Mouse (Mus musculus) stomach, embryonic 14.5 days (tissue): ENCODE results near the gene Tesc. TPM values are rescaled to one million over a fixed set of nuclear protein-coding genes. Genes with fewer than 3 reads are reported as not detected.

Experiments
- ATAC-seq: fragments of 200-750 bp; cut with Nextera tagmentation; 2 replicates; pipeline ENCODE4 v1.8.0; 2017; ENCODE audit warnings: low read depth, moderate TSS enrichment; ENCODE audit not compliant: insufficient number of reproducible peaks, insufficient read depth, low FRiP score
- H3K27ac ChIP-seq: fragments of 300-500 bp; sonication (generic); 2 replicates; pipeline ENCODE4 v1.5.1; 2014; ENCODE audit warnings: mild to moderate bottlenecking, low read length, moderate library complexity, mixed read lengths
- H3K27me3 ChIP-seq: fragments of 300-500 bp; sonication (generic); 2 replicates; pipeline ENCODE4 v1.6.1; 2014; ENCODE audit warnings: low read length, control low read depth, mixed read lengths; ENCODE audit not compliant: control insufficient read depth, insufficient read depth
- H3K36me3 ChIP-seq: fragments of 300-500 bp; sonication (generic); 2 replicates; pipeline ENCODE4 v1.6.1; 2014; ENCODE audit warnings: mild to moderate bottlenecking, control low read depth, low read length, moderate library complexity, mixed read lengths; ENCODE audit not compliant: control insufficient read depth, insufficient read depth
- H3K4me1 ChIP-seq: fragments of 300-500 bp; sonication (generic); 2 replicates; pipeline ENCODE4 v1.6.1; 2014; ENCODE audit warnings: low read length, control low read depth, mixed read lengths; ENCODE audit not compliant: control insufficient read depth, insufficient read depth
- H3K4me2 ChIP-seq: fragments of 300-500 bp; sonication (generic); replicated peaks from 2 replicates; pipeline ENCODE4 v1.6.1; 2014; ENCODE audit warnings: low read depth, low read length, control low read depth
- H3K4me3 ChIP-seq: fragments of 300-500 bp; sonication (generic); 2 replicates; pipeline ENCODE4 v1.5.1; 2014; ENCODE audit warnings: low read depth, low read length, control low read depth
- H3K9ac ChIP-seq: fragments of 300-500 bp; sonication (generic); replicated peaks from 2 replicates; pipeline ENCODE4 v1.6.1; 2014; ENCODE audit warnings: low read depth, mild to moderate bottlenecking, control low read depth, low read length, moderate library complexity, mixed read lengths
- H3K9me3 ChIP-seq: fragments of 300-500 bp; sonication (generic); 2 replicates; pipeline ENCODE4 v1.6.1; 2016; ENCODE audit warnings: low read depth, low read length, control low read depth; ENCODE audit not compliant: control insufficient read depth
- WGBS: fragments of 180-500 bp; shearing (Covaris S2); extraction: QIAGEN DNeasy Blood & Tissue Kit; methylation state at CpG from one replicate; pipeline ENCODE4 v1.1.7; 2014; 5-methylcytosine and 5-hydroxymethylcytosine counted together
- polyA plus RNA-seq: library from polyadenylated mRNA; unstranded; fragments of >200 nt; fragmentation: Nextera tagmentation; extraction: Ambion mirVana; gene quantifications from 2 replicates; pipeline ENCODE4 v1.2.1, GENCODE M21; 2014

Gene Tesc
- polyA plus RNA-seq, 1 experiment from 2014 or later: 15.1 TPM

- H3K4me3 ChIP-seq: no peak overlapping the region
- 44% methylated on average over 5 of the region's 5 CpGs for WGBS
- ATAC-seq: peak; percentile 38
These were observed 3.5 kb downstream of the Tesc start for GRCm38 (mm10) chr5:118031059-118031458.

DNA sequence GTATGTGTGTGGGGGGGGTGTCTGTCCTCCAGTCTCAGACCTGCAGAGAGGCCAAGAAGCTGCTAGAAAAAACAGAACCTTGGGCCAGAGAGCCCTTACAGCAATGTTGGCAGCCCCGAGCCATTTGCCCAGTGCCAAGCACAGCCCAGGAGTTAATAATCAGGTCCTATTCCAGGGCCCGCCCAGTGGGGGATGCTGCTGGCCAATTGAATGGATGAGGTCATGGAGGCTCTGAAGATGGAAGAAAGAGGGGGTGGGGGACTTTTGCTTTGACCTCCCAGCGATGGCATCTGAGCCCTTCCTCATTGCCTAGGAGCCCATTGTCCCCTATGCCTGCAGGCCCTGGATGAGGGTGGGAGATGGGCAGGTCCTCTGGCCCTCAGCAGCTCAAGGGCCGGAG lies 4.0 kb downstream of the Tesc start:
- 63% methylated on average over 4 of the region's 4 CpGs for WGBS
- Histone ChIP-seq H3K4me1 (peaks cover 25% of the 10 kb centered on the region), H3K4me2 (no peak overlapping the region), H3K9ac (no peak overlapping the region), H3K27me3 (peaks cover 23% of the 10 kb centered on the region), H3K4me3 (no peak overlapping the region), H3K36me3 (no peaks in the 10 kb centered on the region), H3K9me3 (no peaks in the 10 kb centered on the region; the same call in 1 of the 2 replicates), H3K27ac (no peak overlapping the region)
- ATAC-seq: no peak

More at GRCm38 (mm10) chr5:118031059-118031458, 3.5 kb downstream of the Tesc start:
- Histone ChIP-seq H3K36me3 (no peaks in the 10 kb centered on the region), H3K9me3 (no peaks in the 10 kb centered on the region; the same call in 1 of the 2 replicates), H3K27me3 (peaks cover 23% of the 10 kb centered on the region), H3K4me1 (peaks cover 26% of the 10 kb centered on the region), H3K9ac (no peak overlapping the region), H3K4me2 (no peak overlapping the region), H3K27ac (no peak overlapping the region)

GRCm38 (mm10) chr5:118033328-118033727 lies 5.8 kb downstream of the Tesc start:
- Histone ChIP-seq H3K27ac (no peak overlapping the region), H3K9me3 (no peaks in the 10 kb centered on the region; the same call in 1 of the 2 replicates), H3K36me3 (no peaks in the 10 kb centered on the region), H3K27me3 (peaks cover 6% of the 10 kb centered on the region; the same call in 1 of the 2 replicates), H3K4me3 (no peak overlapping the region), H3K9ac (no peak overlapping the region), H3K4me1 (peaks cover 20% of the 10 kb centered on the region; the same call in 1 of the 2 replicates), H3K4me2 (no peak overlapping the region)
- ATAC-seq: no peak
- 29% methylated on average over 4 of the region's 4 CpGs for WGBS

GRCm38 (mm10) chr5:118033740-118034139 lies 6.2 kb downstream of the Tesc start:
- Histone ChIP-seq H3K36me3 (no peaks in the 10 kb centered on the region), H3K9me3 (no peaks in the 10 kb centered on the region; the same call in 1 of the 2 replicates), H3K4me3 (no peak overlapping the region), H3K27ac (no peak overlapping the region), H3K9ac (no peak overlapping the region), H3K4me2 (no peak overlapping the region), H3K27me3 (0 out of 2 replicates have a peak, but pooled peaks cover 2% of the 10 kb centered on the region), H3K4me1 (peaks cover 16% of the 10 kb centered on the region; the same call in 1 of the 2 replicates)
- WGBS: 63% methylated on average over 6 of the region's 6 CpGs
- no peak for ATAC-seq

GRCm38 (mm10) chr5:118034632-118035031 lies 7.1 kb downstream of the Tesc start:
- Histone ChIP-seq H3K4me1 (0 out of 2 replicates have a peak, but pooled peaks cover 8% of the 10 kb centered on the region), H3K4me2 (no peak overlapping the region), H3K9ac (no peak overlapping the region), H3K27me3 (no peaks in the 10 kb centered on the region), H3K36me3 (no peaks in the 10 kb centered on the region), H3K4me3 (no peak overlapping the region), H3K27ac (no peak overlapping the region), H3K9me3 (no peaks in the 10 kb centered on the region; the same call in 1 of the 2 replicates)
- 82% methylated on average over 1 of the region's 1 CpGs for WGBS
- ATAC-seq: no peak

DNA sequence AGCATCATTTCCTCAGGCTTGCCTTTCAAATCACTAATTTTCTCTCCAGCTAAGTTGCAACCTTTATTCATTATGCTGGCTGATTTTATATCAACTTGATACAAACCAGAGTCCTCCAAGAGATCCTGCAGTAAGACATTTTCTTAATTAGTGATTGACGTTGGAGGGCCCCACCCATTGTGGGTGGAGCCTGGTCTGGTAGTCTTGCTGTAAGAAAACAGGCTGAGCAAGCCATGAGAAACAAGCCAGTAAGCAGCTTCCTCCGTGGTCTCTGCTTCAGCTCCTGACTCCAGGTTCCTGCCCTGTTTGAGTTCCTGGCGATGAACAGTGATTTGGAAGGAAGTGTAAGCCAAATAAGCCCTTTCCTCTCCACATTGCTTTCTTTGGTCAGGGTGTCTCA lies 8.2 kb downstream of the Tesc start:
- WGBS: 54% methylated on average over 3 of the region's 3 CpGs
- no peaks in the 10 kb centered on the region for H3K27me3 ChIP-seq
- 0 out of 2 replicates have a peak, but pooled peaks cover 8% of the 10 kb centered on the region for H3K4me1 ChIP-seq

GRCm38 (mm10) chr5:118036888-118037797 lies 9.6 kb downstream of the Tesc start:
- WGBS: 42% methylated on average over 25 of the region's 25 CpGs
- no peaks in the 10 kb centered on the region; the same call in 1 of the 2 replicates for H3K9me3 ChIP-seq
- H3K4me1 ChIP-seq: 0 out of 2 replicates have a peak, but pooled peaks cover 8% of the 10 kb centered on the region
- ATAC-seq: no peak; the same call in 1 of the 2 replicates
- no peaks in the 10 kb centered on the region for H3K36me3 ChIP-seq
- no peak overlapping the region for H3K4me3 ChIP-seq
- no peak overlapping the region for H3K27ac ChIP-seq
- no peaks in the 10 kb centered on the region for H3K27me3 ChIP-seq
- no peak overlapping the region for H3K9ac ChIP-seq
- H3K4me2 ChIP-seq: no peak overlapping the region

More for the DNA sequence above, 8.2 kb downstream of the Tesc start:
- ATAC-seq: no peak
- H3K36me3 ChIP-seq: no peaks in the 10 kb centered on the region
- no peak overlapping the region for H3K27ac ChIP-seq
- no peak overlapping the region for H3K4me2 ChIP-seq
- no peaks in the 10 kb centered on the region; the same call in 1 of the 2 replicates for H3K9me3 ChIP-seq
- H3K9ac ChIP-seq: no peak overlapping the region
- H3K4me3 ChIP-seq: no peak overlapping the region

DNA sequence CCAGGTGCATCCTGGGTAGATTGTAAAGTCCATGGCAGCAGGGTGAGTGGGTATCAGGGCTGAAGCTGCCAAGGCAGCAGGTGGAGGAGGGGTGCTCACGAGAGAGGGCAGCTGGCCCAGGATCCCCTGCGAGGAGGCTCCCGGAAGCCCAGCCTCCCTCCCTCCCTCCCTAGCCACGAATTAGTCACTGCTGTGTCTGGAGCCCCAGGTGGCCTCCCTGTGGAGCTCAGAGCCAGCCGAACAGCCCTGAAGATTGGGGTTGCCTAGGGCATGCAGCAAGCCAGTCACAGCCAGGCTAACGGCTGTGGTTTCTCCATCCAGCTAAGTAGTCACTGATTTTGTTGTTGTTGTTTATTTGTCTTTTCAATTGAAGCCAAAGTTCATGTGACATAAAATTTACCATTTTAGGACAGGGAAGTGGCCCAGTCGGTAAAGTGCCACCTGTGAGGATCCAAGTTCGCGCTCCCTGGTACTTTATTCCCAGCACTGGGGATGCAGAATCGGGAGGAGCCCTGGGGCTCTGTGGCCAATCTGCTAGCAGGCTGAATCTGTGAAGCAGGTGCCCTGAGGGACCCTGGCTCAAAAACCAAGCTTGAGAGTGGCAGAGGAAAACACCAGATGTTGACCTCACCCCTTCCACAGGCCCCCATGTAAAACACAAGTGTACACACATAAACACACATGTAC lies 10.4 kb downstream of the Tesc start:
- Histone ChIP-seq H3K4me3 (no peak overlapping the region), H3K4me2 (0 out of 2 replicates have a peak overlapping the region, but pooled peaks have one; percentile 2), H3K9me3 (no peaks in the 10 kb centered on the region; the same call in 1 of the 2 replicates), H3K27me3 (no peaks in the 10 kb centered on the region), H3K36me3 (no peaks in the 10 kb centered on the region), H3K27ac (no peak overlapping the region), H3K9ac (no peak overlapping the region), H3K4me1 (0 out of 2 replicates have a peak, but pooled peaks cover 8% of the 10 kb centered on the region)
- ATAC-seq: peak; percentile 68
- WGBS: 15% methylated on average over 10 of the region's 10 CpGs
